Mouse (Mus musculus) thymus, postnatal 36 days (tissue): Measurements from ENCODE around the gene Dnm1.
"Not testable (repeated sequence)": the region's sequence is repeated elsewhere in the genome, so short reads cannot be mapped to it uniquely, and the experiment has no call there.

Experiments used
- DNase-seq, 2 experiments: peaks; one replicate each; pipeline ENCODE4 v3.0.0; 2022; ENCODE audit warnings: mixed read lengths in 2 of 2

Gene Dnm1

DNA sequence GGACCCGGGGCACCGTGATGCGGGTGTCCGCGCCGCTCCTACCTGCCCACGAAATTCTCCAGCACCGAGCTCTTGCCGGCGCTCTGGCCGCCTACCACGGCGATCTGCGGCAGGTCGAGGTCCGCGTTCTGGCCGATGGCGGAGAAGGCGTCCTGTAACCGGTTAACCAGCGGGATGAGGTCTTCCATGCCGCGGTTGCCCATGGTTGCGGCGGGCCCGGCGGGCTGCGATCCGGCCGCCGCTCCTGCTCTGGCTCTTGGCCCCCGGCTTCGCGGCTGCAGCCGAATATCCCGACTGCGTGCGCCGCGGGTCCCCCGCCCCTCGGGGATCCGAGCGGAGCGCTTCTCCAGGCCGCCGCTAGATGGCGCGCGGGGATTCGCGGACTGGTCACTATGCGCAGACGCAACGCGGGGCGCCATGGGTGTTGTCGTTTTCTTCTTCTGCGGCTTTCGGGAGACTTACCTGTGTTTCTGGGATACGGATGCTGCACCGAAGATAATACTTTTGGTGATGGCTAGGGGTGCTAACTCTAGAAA is at the start of gene Dnm1:
TSS of gene Dnm1 (minus strand) at position 332 of the 536 bp plus-strand sequence.
- DNase-seq: peak; percentile 84 to 85

DNA sequence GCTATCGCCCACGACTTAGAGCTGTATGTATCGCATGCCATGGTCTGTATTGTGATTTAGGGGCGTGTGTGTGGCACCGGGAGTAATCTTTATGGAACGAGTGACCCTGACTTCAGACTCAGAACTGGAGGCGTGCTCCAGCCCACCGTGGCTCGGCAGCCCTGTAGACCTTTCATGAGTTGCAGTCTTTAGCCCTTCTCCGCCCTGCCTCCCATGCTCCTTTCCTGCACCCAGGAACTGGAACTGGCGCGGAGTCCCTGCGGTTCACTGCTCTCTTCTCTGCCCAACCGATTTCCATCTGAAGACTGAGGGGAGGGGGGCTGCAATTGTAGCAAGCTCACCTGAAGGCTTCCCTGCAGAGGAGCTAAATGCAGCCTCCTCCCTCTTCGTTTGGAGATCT is 43.6 kb upstream of the Dnm1 start:
- DNase-seq: peak; percentile 15 to 27

DNA sequence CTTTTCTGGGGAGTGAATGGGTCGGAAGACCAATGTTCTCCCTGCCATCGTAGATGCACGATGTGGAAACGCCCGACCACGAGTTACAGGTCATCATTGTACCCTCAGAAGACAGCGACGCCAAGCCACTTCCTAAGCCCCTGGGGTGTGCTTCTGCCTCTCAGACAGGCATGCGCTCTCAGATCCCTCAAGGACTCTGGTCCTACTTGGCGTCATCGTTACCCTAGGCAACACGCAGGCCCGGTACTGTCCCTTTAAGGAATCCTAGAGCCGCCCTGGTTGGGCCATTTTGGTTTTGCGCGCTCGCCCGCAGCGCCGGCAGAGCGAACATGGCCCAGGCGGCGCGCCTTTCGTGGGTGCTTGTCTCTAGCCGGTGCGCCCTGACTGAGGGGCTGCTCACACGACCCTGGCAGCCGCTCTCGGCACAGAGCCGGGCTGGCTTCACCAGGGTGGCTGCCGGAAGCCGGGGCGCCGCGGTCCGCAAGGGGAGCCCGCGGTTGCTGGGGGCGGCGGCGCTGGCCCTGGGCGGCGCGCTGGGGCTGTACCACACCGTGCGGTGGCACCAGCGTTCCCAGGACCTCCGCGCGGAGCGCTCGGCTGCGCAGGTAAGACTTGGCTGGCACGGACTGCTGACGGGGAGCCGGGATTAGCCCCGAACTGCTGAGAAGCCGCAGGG is 42.9 kb upstream of the Dnm1 start:
- DNase-seq: peak; percentile 71 to 76

DNA sequence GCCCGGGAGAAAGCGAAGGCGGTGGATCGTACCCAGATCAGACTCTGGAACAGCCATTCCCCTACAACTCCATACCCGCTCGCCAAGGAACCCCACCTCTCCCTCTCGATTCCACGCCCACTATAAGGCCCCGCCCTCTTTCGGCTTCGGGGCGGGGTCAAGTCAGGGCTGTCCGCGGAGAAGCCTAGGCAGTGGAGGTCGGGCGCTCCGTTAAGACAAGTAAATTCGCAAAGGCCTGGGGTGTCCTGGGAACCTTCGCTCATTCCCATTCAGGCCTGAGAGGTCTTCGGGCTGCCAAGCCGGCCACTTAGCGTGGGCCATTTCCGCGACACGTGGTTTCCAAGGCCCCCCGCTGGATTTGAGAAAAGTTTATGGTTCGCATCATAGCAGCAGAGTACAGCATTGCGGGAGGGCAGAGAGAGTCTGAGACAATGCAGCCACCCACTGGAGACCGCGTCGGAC is 42.4 kb upstream of the Dnm1 start, which contains the start of gene Ptges2:
TSS of gene Ptges2 (plus strand) at position 413 of the 462 bp plus-strand sequence.
- peak; percentile 91 to 95 for DNase-seq

DNA sequence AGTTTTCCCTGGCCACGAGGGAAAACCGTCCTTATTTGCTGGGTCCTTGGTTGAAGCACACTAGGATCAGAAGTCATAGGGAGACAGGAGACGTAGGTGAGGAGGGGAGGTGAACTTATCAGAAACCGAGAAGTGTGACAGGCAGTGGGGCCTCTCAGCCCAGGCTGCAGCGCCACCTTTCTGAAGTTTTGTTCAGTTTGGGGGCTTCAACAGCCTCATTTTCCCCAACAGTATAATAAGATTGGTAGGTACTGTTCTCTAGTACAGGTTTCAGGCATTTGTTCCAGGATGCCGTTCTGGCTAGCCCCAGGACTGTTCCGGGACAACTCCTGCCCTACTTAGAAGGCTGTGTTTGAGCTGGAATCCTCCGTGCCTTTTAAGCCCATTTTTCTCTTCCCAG is 41.8 kb upstream of the Dnm1 start:
- peak; percentile 66 to 70 for DNase-seq

DNA sequence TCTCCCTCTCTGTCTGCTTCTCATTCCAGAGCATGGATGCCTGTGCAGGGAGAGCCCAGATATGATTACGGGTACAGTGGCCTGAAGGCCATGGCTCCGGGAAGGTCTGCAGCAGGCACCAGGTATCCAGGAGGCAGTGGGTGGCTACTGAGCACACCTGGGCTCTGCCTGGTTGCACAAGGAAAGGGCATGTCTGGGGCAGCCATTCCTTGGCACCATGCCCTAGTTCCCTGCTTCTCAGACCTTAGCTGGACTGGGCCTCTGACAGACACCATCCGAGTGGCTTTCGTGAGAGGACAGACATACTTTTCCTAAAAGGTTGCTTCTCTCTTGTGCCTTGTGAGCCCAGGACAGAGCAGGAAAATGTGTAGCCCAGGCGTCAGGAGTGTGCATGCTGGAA is 38.9 kb upstream of the Dnm1 start:
- DNase-seq: no peak

DNA sequence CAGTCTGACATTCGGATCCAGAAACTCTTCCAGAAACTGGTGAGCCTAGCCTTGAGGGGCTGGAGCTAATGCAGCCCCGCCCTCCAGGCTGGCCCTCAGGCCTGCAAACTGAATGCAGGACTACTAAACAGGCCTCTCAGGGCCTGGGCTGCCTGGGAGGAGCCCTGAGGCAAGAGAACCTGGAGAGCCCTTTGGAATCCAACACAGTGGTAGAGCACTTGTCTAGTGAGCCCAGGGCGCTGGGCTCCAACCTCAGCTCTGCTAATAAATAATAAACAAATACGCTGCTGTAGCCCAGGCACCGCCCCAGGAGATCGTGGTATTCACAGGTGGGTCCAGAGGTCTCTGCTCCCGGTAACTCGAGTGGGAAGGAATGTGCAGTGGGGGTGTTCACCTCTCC is 37.7 kb upstream of the Dnm1 start:
- DNase-seq: no peak

DNA sequence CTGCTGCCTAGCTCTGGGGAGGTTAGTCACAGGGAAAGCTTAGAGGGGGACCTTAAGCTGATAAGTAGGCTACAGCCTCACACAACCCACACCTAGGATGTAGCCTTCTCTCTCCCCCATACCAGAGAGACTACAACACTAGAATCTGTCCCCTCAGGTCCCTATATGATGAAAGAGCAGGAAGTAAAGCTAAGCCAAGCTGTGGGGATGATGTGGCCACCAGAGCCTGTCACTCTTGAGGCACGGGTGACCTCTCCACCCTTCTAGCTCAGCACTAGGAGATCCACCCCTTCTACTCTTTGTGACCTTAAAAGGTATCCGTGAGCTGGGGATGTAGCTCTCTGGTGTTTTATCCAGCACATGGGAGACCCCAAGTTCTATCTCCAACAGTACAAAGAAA is 36.0 kb upstream of the Dnm1 start:
- no peak for DNase-seq

DNA sequence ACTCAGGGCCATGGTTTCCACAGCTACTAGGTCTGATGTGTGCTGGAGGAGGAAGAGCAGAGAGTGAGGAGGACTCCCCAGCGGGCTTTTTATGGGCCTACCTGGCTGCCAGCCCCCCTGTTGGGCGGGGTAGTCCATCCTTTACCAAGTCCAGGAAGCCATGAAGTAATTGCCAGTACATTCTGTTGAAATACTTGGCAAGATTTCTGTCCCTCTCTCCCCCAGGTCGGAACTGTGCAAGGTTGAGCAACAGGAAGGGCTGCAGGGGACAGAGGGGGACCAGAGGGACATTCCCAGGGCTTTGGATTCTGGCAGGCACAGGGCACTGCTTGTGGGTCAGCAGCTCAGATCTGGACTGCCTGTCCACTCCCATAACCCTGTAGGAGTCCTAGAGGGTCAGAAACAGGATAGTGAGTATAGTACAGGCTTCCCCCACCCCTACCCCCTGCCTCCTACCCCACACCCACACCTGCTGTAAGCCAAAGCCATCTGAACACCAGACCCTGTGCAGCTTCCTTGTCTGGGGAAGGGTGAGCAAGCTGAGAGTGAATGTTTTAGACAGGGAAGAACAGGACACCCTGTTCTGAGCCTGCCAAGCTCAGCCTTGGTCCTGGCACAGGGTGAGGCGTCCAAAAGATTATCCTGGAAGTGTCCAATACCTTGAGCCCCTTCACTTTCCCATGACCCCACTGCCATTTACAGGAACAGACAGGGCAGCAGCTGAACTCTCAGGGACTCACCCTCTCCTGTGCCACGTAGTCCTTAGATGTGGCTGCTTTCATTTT is 34.8 kb upstream of the Dnm1 start, which contains the start of gene Lcn2:
TSS of gene Lcn2 (minus strand) at position 547 of the 785 bp plus-strand sequence.
- DNase-seq: no peak

DNA sequence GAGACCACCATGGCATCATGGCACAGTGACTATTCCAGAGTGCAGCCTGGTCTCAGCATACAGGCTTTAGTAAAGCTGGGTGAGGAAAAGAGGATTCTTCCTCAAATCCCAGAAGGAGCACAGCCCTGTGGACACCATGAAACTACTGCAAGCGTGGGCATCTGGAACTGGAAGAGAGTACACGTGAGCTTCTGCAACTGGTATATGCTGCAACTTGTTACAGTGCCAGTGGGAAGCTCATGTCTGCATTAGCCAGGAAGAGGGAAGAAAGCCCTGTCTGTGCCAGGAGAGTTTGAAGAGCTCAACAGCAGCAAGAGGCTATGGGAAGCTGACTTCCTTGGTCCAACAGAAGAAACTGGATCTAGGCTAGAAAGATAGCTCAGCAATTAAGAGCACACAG is 29.6 kb upstream of the Dnm1 start:
- DNase-seq: no peak

DNA sequence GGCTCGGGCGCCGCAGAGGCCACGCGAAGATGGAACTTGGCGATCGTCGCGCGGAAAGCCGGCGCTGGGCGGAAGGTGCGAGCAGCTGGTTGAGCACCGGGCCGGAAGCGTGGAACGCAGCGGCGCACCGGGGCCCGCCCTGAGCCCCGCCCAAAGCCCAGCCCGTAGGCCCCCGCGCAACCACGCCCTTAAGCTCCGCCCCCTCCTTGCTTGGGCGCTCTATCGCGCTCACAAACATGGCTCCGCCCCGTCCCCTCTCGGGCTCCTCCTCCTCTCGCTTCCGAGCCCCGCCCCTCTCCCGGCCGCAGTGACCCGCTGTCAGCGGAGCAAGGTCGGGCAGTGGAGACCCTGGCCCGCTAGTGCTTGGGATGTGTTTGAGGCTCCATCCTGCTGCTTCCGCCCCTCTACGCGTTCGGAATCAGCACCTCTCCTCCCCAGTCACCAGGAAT is 28.7 kb upstream of the Dnm1 start, which contains the start of gene 1110008P14Rik:
TSS of gene 1110008P14Rik (minus strand) at position 164 of the 449 bp plus-strand sequence.
- DNase-seq: peak; percentile 96 to 97

DNA sequence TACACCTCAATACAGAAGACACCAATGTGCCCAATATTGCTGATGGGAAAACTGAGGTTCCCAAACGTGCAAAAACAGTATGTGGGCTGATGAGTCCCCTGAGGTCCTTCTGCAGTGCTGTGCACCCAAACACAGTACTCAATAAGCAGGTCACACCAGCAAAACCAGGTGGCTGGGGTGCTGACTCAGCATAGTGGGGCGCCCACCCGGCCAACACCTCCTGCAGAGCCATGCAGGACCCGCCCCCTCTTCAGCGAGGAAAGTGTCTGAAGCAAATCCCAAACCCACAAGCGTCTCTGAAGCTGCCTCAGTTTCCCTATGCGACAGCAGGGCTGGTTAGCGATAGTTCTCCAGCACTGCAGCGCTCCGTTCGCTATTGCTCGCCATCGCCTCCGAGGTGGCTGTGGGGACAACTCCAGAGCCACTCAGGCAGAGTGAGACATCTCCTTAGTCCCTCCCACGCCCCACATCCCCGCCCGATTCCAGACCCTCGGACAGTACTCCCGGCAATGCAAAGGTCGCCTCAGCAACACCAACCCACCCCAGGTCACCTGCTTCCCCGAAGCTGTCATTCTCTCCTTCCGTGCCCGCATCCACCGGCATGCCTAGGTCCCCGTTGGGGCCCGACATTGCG is 28.1 kb upstream of the Dnm1 start:
- peak; percentile 52 to 77 for DNase-seq

DNA sequence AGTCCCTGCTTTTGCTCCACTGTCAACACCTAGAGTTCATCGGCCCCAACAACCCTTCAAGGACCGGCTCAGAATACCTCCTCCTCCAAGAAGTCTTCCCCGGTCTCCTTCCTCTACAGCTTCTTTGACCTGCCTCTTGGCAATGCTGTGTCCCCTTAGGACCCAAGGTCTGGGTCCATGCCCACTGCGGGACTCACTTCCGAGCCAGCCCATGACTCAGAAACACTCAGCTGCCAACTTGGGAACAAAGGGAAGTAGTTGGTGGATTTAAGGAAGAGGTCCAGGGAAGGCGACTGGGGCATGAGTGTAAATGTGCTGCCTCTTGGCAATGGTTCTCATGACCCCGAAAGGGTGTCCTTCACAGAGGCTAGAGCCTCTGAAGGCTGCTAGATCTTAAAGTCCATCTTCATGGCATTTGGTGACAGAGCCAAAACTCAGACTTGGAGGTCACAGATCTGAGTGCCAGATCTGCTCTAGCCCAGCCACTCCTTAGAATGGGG is 26.9 kb upstream of the Dnm1 start:
- no peak for DNase-seq

DNA sequence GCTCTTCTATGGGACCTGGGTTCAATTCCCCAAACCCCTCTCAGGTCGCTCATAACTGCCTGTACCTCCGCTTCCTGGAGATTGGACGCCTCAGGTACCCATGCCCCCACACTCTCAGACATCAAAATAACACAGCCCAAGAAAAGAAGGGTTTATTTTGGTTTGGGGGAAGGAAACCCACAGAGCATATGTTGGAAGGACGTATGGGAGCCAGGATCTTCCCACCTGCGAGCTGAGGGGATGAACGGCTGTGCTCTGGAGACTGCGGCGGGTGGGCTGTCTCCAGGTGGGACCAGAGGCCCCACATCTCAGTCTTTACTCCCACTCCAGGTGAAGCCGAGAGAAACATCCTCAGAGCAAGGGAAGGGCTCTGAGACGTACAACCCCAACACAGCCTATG is 23.8 kb upstream of the Dnm1 start:
- no peak for DNase-seq

DNA sequence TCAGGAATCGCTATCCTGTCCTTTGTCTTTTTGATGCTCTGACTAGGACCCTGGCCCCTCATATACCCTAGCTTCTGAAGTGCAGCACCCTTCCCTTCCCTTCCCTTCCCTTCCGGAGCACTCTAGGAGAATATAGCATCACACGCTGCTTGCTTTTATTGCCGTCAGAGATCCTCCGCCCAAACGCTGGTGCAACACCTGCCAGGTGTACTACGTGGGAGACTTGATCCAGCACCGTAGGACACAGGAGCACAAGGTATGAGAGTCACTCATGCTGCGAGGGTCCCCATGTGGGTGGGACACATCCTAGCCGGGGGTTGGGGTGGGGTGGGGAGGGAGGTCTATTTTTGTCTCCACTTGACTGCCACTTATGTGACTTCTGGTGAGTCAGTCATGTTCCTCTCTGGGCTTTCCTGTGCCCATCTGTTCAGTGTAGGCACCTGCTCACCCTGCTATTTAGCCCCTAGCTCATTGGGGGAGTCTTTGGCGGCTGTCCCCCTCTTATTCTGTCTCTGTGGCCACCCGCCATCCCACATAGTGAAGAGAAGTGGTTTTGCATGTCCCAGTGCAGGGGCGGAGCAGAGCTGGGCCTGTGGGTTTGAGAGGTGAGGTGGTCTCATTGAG is 22.3 kb upstream of the Dnm1 start:
- no peak for DNase-seq

DNA sequence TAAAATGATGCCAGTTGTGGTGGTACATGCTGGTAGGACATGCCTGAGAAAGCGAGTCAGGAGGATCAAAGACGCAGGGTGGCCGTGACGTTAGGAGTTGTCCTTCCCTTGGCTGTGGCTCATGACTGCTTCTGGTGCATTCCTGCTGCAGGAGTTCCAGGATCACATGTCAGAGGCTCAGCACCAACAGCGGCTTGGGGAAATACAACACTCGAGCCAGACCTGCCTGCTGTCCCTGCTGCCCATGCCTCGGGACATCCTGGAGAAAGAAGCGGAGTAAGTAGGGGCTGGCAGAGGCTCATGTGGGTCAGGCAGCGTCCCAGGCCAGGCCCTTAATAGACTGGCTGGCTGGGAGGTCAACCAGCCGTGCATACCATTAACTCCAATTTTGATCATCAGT is 21.1 kb upstream of the Dnm1 start:
- no peak for DNase-seq

DNA sequence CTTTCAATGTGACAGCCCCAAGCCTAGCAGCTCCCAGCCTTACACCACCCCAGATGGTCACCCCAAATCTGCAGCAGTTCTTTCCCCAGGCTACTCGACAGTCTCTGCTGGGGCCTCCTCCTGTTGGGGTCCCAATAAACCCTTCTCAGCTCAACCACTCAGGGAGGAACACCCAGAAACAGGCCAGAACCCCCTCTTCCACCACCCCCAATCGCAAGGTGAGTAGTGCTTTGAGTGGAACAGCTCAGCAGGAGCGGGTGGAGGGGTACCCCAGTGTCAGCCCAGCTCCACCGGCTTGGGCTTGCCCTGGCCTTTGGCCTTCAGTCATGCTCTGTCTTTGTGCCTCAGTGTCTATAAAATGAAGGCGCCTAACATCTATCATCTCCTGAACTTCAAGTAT is 14.2 kb upstream of the Dnm1 start:
- no peak for DNase-seq

DNA sequence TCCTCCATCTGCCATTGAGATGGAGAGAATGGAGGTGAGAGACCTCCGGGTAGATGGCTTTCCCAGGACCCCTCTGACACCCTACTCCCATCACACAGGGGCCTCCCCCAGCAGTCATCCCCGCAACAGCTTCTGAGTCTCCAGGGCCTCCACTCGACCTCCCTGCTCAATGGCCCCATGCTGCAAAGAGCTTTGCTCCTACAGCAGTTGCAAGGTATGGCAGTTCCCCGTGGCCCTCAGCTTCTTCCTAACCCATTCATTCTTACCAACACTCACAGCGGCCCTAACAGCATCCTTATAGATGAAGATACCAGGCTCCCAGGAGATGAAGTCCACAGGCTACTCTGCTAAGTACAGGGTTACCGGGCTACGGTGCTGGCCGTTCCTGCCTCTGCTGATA is 11.0 kb upstream of the Dnm1 start:
- DNase-seq: no peak

DNA sequence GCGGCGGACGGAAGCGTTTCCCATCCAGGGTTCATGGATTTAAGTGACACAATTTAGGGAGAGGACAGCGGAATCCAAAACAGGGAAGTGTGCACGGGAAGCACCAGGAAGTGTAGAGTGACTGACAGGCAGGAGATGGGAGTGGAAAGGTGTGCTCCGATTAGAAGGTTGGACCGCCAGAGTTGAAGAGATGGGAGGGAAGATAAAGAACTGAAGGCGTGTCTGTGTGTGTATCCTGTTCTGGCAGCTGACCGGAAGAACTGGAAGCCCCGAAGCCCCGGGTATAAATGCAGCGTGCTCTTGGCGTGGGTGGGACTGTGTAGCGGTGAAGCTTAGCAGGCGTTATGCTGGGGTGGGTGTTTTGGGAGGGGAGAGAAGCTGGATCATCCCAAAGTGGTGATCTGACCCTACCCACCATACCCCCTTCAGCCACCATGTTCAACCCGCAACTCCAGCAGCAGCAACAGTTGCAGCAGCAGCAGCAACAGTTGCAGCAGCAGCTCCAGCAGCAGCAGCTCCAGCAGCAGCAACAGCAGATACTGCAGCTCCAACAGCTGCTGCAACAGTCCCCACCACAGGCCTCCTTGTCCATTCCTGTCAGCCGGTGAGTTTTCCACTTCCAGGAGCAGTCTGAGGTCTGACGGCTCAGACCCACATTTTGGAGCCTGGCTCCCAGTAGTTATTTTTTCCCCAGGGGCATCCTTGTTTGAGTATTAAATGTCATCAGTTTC is 10.4 kb upstream of the Dnm1 start:
- peak in 1 of 2 experiments; percentile 37 for DNase-seq

DNA sequence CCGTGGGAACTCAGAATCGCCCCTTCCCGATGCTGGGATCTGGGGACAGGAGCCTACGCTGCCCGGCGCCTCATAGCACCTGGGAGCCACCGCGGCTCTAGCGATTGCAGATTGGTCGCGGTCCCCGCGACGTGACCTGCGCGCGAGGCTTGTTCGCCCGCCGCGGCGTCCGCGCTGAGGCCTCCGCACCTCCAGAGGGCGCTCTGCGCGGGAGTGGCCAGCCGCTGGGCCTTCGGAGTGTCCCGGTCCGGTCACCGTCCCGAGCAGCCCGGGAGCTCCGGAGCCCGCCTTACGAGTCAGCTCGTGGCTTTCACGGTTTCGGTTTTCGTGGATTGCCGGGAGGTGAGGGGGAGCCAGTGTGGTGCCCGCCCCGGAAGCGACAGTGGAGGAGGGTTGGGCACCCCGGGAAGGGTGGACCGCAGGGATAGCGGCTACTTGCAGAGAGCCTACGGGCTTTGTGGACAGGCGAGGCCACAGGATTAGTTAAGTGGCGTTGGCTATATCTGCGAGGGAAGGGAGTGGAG is 9.7 kb upstream of the Dnm1 start:
- peak; percentile 85 to 86 for DNase-seq

DNA sequence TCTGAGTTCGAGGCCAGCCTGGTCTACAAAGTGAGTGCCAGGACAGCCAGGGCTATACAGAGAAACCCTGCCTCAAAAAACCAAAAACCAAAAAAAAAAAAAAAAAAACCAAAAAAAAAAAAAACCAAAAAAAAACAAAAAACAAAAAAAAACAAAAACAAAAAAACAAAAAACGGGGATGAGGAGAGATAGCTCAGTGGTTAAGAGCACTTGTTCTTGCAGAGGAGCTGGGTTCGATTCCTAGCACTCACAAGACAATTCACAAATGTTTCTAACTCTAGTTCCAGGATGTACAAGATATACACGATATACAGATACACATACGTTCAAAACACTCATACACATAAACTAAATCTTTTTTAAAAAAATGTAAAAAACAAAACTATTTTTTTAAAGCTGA is 9.1 kb upstream of the Dnm1 start:
- not testable (repeated sequence) for DNase-seq
